Mouse (Mus musculus): ENCODE measurements around the gene Ppp1r14b. TPM values are rescaled to one million over a fixed set of nuclear protein-coding genes. Genes with fewer than 3 reads are reported as not detected.

Gene Ppp1r14b
- polyA plus RNA-seq, 1 experiment: 151 TPM

DNA sequence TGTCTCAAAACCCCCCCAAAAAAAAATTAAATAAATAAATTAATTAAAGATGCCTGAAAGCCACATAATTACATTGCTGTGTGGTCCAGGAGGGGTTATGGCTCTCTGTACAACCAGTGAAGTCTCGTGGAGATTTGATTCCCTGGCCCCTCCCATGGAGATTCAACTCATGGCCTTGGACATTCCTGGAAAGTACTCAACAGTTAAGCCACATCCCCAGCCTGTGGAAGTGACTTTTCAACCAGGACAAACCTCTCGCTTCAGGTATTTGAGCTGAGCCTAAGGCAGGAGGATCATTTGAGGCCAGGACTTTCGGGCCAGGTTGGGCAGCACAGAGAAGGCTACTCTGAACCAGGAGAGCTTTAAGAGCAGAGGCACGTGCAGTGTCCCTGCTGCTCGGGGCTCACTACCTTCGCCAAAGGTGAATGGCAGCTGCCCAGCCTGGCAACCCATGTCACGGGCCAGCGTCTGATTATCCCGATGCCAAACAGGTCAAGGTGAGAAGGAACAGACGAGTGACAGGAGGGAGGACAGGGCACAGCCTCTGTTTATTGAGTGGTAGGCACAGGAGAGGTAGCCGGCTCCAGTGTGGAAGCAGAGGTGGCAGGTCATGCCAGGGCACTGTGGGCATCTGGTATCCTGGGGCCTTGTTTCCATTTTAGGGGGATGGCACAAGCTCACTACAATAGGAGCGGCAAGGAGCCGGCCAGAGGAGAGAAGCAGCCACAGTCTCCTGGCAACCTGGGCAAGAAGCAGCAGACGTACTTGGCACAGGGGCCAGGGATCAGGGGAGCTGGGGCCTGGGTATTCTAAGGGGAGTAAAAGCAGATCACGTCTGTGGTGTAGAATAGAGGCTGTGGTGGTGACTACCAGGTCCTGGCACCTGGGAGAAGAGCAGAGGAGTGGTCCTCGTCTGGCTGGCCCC is 37.0 kb upstream of the Ppp1r14b start:
- no peak overlapping the region for H3K9ac ChIP-seq (ENCODE audit: low read depth, poor library complexity, severe bottlenecking)
- no peaks in the 10 kb centered on the region for H3K27me3 ChIP-seq (ENCODE audit: control insufficient read depth, insufficient read depth, low read length, poor library complexity, severe bottlenecking)

DNA sequence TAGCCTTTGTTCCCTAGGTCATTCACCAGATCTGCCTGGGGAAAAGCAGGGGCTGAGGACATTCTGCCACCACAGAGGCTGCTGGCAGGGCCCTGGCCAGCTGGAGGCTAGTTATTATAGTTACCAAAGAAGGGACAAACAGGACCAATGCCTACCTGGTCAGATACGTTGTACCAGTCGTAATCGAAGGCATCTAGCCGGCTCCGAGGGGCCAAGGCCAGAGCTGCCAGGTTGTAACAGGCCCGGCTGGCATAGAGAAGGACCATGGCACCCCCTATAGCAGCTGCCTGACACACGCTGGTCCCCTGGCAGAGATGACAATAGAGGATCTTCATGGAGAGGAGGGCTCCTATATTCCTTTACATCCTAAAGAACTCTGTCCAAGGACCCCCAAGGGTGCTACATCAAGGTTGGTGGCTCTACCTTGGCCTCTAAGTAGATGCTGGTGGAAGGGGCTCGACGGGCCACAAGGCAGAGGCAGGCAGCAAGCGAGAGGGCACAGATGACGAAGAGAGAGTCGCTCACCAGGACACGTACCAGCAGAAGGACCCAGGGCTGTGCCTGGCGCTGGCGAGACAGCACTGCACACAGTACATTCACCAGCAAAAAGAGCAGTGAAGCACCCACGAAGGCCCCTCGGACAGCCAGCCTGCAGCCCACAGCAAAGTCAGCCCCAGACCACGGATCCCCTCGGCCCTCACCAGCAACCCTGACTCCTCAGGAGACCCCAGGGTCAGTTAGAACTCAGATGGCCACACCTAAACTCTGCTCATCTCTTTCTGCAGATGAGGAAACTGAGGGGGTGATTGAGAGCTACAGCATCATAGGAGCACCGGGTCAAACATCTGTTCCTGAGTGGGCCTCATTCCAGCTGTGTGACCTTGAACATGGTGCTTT is 35.4 kb upstream of the Ppp1r14b start:
- TF ChIP-seq CTCF (IDR thresholded peaks at IDR 0.05; ENCODE audit: low read depth, low read length) (no peak), EP300 (IDR thresholded peaks at IDR 0.05; ENCODE audit: insufficient read depth, low read depth, low read length) (no peak), POLR2A (IDR thresholded peaks at IDR 0.05; ENCODE audit: insufficient read depth, low read length) (no peak)
- no peak overlapping the region for H3K4me3 ChIP-seq (ENCODE audit: low read depth, low read length)
- no peaks in the 10 kb centered on the region for H3K27me3 ChIP-seq (ENCODE audit: control insufficient read depth, insufficient read depth, low read length, poor library complexity, severe bottlenecking)

More for the DNA sequence above, 37.0 kb upstream of the Ppp1r14b start:
- H3K27ac ChIP-seq (ENCODE audit: insufficient read depth, low read length): no peak overlapping the region
- no peaks in the 10 kb centered on the region for H3K36me3 ChIP-seq (ENCODE audit: control insufficient read depth, insufficient read depth, low read length, poor library complexity, severe bottlenecking)
- H3K4me3 ChIP-seq (ENCODE audit: low read depth, low read length): no peak overlapping the region
- no peaks in the 10 kb centered on the region for H3K4me1 ChIP-seq (ENCODE audit: control insufficient read depth, insufficient read depth, low read length)
- H3K9me3 ChIP-seq (replicated peaks; ENCODE audit: control insufficient read depth, insufficient read depth, low read length, poor library complexity, severe bottlenecking): no peaks in the 10 kb centered on the region
- no peak for TF ChIP-seq POLR2A (IDR thresholded peaks at IDR 0.05; ENCODE audit: insufficient read depth, low read length)
- no peak for TF ChIP-seq CTCF (IDR thresholded peaks at IDR 0.05; ENCODE audit: low read depth, low read length)
- TF ChIP-seq EP300 (IDR thresholded peaks at IDR 0.05; ENCODE audit: insufficient read depth, low read depth, low read length): no peak

DNA sequence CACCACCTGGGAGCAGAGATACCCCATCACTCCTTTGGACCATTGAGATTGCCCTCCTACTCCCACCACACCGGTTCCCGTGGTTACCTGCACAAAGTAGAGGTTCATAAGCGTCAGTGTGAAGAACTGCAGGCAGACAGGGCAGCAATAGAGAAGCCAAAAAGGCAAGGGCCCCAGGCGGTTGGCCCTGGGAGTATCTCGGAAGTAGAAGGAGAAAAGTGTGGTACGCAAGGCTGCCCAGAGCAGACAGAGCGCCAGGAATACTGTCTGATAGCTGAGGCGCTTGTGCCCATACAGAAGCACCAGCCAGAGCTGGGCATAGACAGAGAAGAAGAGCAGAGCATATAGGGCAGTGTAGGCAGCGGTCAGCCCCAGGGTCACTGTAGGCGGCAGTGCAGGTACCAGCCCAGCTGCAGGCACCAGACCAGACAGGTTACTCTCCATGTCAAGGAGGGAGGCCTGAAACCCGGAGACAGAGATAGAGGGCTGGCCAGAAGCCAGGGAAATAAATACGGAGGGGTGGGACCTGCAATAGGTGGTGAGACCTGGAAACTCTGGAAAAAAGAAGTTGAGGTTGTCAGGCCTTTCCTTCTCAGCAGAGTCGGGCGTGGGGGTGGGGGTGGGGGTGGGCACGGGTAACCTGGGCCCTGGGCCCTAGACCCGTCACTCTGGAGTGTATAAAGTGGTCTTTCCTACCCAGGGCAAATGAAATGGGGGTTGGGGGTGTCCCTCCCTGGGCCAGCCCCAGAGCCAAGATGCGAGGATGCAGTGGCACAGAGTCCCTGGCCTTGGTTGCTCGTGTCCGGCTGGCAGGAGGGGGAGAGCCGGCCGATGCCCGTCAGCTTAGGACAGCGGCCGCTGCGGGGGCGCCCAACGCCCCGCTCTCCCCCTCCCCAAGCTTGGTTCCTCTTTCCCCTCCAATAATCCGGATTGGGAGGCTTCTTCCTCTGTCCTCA is 34.1 kb upstream of the Ppp1r14b start:
- H3K27ac ChIP-seq (ENCODE audit: insufficient read depth, low read length): no peak overlapping the region
- no peaks in the 10 kb centered on the region for H3K27me3 ChIP-seq (ENCODE audit: control insufficient read depth, insufficient read depth, low read length, poor library complexity, severe bottlenecking)
- TF ChIP-seq EP300 (IDR thresholded peaks at IDR 0.05; ENCODE audit: insufficient read depth, low read depth, low read length): no peak
- no peak for TF ChIP-seq POLR2A (IDR thresholded peaks at IDR 0.05; ENCODE audit: insufficient read depth, low read length)
- TF ChIP-seq CTCF (IDR thresholded peaks at IDR 0.05; ENCODE audit: low read depth, low read length): no peak
- H3K9ac ChIP-seq (ENCODE audit: low read depth, poor library complexity, severe bottlenecking): peak overlapping the region; percentile 86
- no peaks in the 10 kb centered on the region for H3K36me3 ChIP-seq (ENCODE audit: control insufficient read depth, insufficient read depth, low read length, poor library complexity, severe bottlenecking)
- H3K4me1 ChIP-seq (ENCODE audit: control insufficient read depth, insufficient read depth, low read length): no peaks in the 10 kb centered on the region
- peak overlapping the region; percentile 87 for H3K4me3 ChIP-seq (ENCODE audit: low read depth, low read length)
- H3K9me3 ChIP-seq (replicated peaks; ENCODE audit: control insufficient read depth, insufficient read depth, low read length, poor library complexity, severe bottlenecking): no peaks in the 10 kb centered on the region

More for the DNA sequence above, 35.4 kb upstream of the Ppp1r14b start:
- no peak overlapping the region for H3K9ac ChIP-seq (ENCODE audit: low read depth, poor library complexity, severe bottlenecking)
- no peak overlapping the region for H3K27ac ChIP-seq (ENCODE audit: insufficient read depth, low read length)
- H3K36me3 ChIP-seq (ENCODE audit: control insufficient read depth, insufficient read depth, low read length, poor library complexity, severe bottlenecking): no peaks in the 10 kb centered on the region
- H3K9me3 ChIP-seq (replicated peaks; ENCODE audit: control insufficient read depth, insufficient read depth, low read length, poor library complexity, severe bottlenecking): no peaks in the 10 kb centered on the region
- H3K4me1 ChIP-seq (ENCODE audit: control insufficient read depth, insufficient read depth, low read length): no peaks in the 10 kb centered on the region

DNA sequence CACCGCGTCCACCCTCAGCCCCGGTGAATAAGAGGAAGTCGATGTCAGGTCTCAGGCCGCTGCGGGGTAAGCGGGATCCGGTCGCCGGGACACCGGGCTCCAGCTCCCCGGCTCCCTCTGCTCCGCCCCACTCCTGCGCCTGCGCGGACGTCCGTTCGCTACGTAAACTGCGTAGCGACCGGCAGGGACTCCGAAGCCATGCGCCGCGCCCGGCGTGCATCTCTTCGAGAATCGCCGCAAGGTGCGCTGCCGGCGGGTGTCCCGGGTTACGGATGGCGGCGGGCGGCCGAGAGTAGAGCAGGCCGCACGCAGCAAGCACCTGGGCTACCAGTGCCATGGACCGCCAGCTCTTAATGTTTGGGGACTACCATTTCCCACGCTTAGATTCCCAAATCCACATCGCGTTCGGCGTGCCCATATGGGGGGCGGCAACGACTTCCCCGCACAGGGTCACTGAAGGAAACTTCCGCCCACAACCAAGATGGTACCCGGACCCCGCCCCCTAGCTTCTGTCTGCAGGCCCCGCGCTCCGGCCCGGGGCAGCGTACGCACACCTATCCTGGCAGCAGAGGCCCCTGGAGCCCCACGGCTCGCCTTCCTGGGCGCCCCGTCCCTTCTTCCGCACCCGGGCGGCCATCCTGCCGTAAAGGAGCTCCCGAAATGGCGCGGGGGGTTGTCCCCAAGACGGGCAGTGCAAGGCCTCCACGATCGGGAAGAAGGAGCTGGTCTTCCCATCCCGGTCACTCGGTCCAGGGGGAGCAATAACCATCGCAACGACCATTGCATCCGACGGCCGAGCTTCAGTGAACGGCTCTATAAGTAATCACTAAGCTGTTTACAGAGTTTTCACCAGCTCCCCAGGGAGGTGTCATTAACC is 33.2 kb upstream of the Ppp1r14b start, which contains the start of gene Bad:
Bad (plus strand) TSS at position 490 of the 877 bp plus-strand sequence.
- Histone ChIP-seq H3K27ac (ENCODE audit: insufficient read depth, low read length) (peak within 1 kb of the TSS; percentile 60), H3K4me1 (ENCODE audit: control insufficient read depth, insufficient read depth, low read length) (no peaks in the 10 kb centered on the region), H3K9me3 (replicated peaks; ENCODE audit: control insufficient read depth, insufficient read depth, low read length, poor library complexity, severe bottlenecking) (no peaks in the 10 kb centered on the region), H3K9ac (ENCODE audit: low read depth, poor library complexity, severe bottlenecking) (peak within 1 kb of the TSS; percentile 86), H3K36me3 (ENCODE audit: control insufficient read depth, insufficient read depth, low read length, poor library complexity, severe bottlenecking) (no peaks in the 10 kb centered on the region), H3K27me3 (ENCODE audit: control insufficient read depth, insufficient read depth, low read length, poor library complexity, severe bottlenecking) (no peaks in the 10 kb centered on the region), H3K4me3 (ENCODE audit: low read depth, low read length) (peak within 1 kb of the TSS; percentile 96)
- TF ChIP-seq EP300 (IDR thresholded peaks at IDR 0.05; ENCODE audit: insufficient read depth, low read depth, low read length) (no peak), POLR2A (IDR thresholded peaks at IDR 0.05; ENCODE audit: insufficient read depth, low read length) (no peak), CTCF (IDR thresholded peaks at IDR 0.05; ENCODE audit: low read depth, low read length) (no peak)

Measured in ES-Bruce4 (cell line).